Mouse (Mus musculus) regulatory T cell (primary cell): ENCODE data around the gene Aktip.

Source experiments
- in situ Hi-C: fragments of 300-600 bp; cut with MboI, MseI; formaldehyde crosslinking; loops from one replicate; pipeline ENCODE4 v1.15.1; 2025; ENCODE audit warnings: high pct_unique_total_duplicates

Gene Aktip

DNA sequence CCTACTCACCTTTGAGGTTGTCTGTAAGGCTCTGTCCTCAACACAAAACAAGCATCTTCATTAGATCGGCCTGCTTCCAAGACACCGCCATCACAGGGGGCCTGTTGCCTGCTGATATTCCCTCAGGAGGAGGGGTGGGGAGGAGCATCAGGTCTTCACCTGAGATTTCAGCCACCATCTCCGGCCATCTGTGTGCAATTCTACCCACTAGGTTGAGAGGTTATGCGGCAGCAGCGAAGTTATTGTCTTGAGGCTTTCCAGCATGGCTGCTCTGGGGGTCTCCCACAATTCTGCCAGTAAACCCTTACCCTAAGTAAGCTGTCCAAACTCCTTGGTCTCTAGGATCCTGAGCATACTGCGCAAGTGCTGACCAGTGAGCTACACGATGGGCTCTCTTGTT lies at the start of gene Aktip:
Gene Aktip, minus strand, starts transcription at position 101 of the 400 bp plus-strand sequence.
- in situ Hi-C loops, result loop anchor here (25.0 kb wide), 1 partner anchor 1162 kb away; the partner anchor contains the start of gene Irx5

GRCm38 (mm10) chr8:91245821-91246454 lies 46.2 kb upstream of the Aktip start:
- in situ Hi-C loops, result no loop called here

- in situ Hi-C loops, result no loop called here
Measured at GRCm38 (mm10) chr8:91242721-91243120, 42.9 kb upstream of the Aktip start.

DNA sequence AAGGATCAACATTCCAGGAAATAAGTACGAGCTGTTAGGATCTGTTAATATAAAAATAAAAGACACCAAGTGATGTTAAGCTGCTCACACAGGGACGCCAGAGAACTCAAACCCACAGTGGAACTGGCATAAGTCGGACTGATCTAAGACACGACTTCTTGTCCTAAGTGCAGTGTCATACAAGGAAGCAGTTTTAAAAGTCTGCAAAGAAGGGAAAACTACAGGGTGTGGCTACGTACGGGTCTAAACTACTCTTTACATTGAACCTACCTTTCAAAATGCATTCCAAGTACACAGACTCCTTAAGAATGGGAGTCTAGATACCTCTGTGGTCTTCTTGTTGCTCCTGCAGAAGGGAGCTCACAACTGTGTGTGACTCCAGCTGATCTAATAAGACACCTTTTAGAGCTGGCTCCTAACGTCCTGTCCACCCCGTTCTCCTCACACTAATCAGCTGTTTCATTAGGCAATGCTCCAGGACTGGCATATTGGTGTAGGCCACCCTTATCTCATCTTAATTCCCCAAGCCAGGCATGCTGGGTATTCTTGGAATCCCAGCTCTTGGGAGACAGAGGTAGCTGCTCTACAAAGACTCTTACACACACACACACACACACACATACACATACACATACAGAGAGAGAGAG lies 42.2 kb upstream of the Aktip start:
- in situ Hi-C loops, result no loop called here

DNA sequence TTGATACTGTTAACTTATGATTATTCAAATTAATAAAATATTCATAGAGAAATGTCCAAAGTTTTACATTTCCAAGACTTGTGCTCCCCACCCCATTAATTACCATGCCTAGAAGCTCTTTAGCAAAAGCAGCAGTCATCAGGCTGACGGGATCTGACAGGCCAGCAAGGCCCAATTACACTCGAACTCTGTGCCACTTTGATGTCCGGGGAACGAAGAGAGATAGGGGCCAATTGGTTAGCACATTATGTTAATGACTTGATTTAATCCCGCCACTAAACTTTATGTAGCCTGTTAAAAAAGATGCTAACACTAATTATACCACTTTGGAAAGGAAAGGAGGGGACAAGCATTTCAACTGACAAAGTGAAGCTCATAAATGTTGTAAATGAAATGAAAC lies 41.6 kb upstream of the Aktip start:
- in situ Hi-C loops, result no loop called here

GRCm38 (mm10) chr8:91237191-91237590 lies 37.4 kb upstream of the Aktip start:
- in situ Hi-C loops, result no loop called here

DNA sequence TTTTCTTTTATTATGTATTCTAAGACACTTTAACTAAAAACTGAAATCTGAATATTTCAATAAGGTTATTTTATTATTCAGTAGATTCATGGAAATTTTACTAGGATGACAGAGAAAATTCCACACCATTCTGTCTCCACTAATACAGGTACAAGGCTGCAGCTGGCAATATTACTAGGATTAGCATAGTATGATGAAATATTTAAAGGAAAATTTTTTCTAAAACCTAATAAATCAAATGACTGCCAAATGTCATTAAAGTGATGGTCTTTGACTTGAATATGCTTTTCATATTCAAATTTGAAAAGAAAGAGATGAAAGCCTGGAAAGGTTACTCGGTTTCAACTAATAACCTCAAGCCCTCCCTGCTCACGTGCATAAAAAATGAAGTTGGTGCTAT lies 34.3 kb upstream of the Aktip start:
- in situ Hi-C loops, result no loop called here

- in situ Hi-C loops, result loop anchor here (10.0 kb wide), 1 partner anchor 183 kb away; no protein-coding TSS in a partner anchor
Measured at GRCm38 (mm10) chr8:91227421-91227841, 27.7 kb upstream of the Aktip start.

DNA sequence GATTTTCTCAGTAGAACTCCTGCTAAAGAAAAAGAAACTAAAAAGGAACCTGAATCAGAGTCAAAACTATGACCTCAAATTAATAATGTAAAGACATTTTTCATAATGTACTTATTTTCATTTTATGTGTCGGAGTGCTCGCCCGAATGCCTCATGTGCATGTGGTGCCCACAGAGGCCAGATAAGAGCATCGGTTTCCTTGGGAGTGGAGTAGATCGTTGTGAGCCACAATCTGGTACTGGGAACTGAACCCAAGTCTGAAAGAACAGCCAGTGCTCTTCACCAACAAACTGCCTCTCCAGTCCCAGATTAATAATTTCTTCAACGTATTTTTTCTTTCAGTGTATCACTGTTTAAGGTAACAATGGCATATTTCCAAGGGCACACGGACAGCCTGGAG lies 24.5 kb upstream of the Aktip start:
- in situ Hi-C loops, result loop anchor here (10.0 kb wide), 1 partner anchor 179 kb away; no protein-coding TSS in a partner anchor

DNA sequence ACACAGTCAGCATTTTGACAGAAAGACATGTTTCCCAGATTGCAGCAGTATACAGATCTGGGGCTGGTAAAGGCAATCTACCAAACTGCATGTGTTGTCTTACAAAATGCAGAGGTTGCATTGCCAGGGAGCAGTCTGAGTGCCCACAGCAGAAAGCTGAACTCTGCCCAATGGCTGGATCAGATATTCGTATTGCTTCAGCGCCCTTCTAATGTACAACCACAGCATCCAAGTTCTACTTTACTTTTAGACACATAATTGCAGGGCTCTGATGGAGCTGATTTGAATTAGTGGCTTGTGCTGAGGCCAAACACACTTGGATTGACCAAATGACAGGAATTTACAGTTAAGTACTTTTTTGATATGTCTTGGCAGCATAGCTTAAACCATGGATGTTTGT lies 22.1 kb upstream of the Aktip start:
- in situ Hi-C loops, result loop anchor here (10.0 kb wide), 1 partner anchor 177 kb away; no protein-coding TSS in a partner anchor

DNA sequence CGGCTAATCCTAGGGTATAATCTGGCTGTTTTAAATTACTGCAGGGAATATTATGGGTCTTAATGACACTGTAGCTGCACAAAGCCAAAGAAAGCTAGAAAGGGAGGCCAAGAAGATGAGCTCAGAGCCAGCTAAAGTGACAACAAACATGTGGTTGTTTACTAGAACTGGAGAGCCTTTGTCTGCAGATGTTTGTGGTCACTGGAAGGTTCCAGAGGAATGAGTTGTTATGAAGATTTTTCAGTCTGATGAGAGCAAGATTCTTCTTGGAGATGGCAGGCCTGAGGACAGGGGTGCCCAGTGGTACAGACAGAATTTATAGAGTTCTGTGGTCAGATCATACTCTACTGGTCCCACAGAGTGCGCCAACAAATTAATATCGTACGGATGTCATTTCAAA lies 18.5 kb upstream of the Aktip start:
- in situ Hi-C loops, result no loop called here

GRCm38 (mm10) chr8:91217062-91217905 lies 17.5 kb upstream of the Aktip start:
- in situ Hi-C loops, result no loop called here

GRCm38 (mm10) chr8:91214287-91214686 lies 14.5 kb upstream of the Aktip start:
- in situ Hi-C loops, result no loop called here

DNA sequence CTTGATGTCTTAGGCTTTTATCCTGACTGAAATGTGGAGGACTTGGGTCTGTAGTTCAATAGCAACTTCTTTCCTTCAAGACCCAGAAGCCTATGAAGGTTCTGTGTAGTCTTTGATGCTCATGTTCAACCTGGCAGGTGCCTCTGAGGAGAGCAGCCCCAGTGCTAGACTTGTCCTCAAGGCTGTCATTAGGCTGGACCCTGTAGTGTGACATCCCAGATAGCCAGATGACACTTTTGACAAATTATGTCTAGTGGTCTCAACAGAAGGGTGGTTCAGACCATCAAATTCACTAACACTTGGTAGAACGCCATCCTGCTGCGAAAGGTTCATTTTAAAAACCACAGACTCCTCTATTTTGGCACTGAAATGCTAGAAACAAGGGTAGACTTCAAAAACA lies 13.2 kb upstream of the Aktip start:
- in situ Hi-C loops, result no loop called here

DNA sequence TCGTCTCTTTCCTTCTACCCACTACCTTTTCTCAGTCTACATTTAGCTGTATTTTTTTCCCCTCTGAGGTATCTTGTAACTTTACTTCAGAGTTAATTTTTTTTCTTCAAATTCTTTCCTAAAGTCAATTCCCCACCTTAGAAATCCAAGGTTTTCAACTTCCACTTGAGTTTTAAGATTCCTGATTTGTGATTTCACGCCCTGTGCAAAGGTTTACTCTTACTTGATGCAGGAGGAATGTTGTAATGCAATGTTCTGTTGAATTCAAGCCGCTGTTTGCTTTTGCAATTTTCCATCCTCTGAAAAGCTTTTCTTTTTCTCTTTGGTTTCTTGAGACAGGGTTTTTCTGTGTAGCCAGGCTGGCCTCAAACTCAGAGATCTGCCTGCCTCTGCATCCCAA lies 9.9 kb upstream of the Aktip start:
- in situ Hi-C loops, result no loop called here

- in situ Hi-C loops, result no loop called here
Measured at GRCm38 (mm10) chr8:91207676-91208075, 7.9 kb upstream of the Aktip start.

GRCm38 (mm10) chr8:91205897-91206296 lies 6.1 kb upstream of the Aktip start:
- in situ Hi-C loops, result no loop called here

DNA sequence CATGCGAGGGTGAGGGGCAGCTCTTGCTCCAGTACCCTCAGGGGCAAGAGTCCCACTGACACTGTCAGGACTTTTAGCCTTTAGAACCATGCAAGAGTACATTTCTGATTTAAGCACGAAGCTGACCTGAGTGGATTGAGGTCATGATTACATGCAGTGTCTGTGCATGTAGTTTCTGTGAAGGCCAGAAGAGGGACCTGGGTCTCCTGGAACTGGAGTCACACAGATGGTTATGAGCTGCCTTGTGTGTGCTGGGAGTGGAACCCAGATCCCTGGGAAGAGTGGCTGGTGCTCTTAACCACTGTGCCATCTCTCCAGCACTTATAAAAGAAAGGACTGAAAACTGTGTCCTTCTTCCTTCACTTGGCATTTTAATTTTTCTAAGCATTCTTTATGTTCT lies 1.4 kb upstream of the Aktip start:
- in situ Hi-C loops, result no loop called here

DNA sequence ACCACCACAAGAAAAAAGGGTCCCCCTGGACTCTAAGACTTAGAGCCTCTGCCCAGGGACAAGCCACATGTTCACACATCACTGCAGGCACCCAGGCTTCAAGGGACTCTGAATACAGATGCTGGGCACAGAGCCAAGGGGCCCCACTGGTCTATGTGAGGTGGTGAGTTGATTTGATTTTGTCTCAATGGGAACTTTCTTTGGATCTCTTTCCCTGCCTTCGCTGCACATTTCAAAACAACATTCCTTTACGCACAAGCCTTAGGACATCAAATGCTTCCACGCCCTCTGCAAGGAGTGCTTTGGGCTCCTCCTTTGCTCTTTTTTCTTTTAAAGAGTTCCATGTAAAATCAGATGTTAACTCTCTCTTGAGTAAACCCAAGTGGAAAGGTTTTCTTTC lies 1.7 kb downstream of the Aktip start:
- in situ Hi-C loops, result loop anchor here (25.0 kb wide), 1 partner anchor 1164 kb away; the partner anchor contains the start of gene Irx5

GRCm38 (mm10) chr8:91197233-91197632 lies 2.5 kb downstream of the Aktip start:
- in situ Hi-C loops, result loop anchor here (25.0 kb wide), 1 partner anchor 1165 kb away; the partner anchor contains the start of gene Irx5

- in situ Hi-C loops, result loop anchor here (25.0 kb wide), 1 partner anchor 1166 kb away; the partner anchor contains the start of gene Irx5
Measured at GRCm38 (mm10) chr8:91196661-91197060, 3.1 kb downstream of the Aktip start.

GRCm38 (mm10) chr8:91194081-91194480 lies 5.7 kb downstream of the Aktip start:
- in situ Hi-C loops, result loop anchor here (25.0 kb wide), 1 partner anchor 1168 kb away; the partner anchor contains the start of gene Irx5
